Mouse (Mus musculus) embryonic fibroblast, embryonic 13.5 days (primary cell): ENCODE data around the gene Dlgap5. TPM values are rescaled to one million over a fixed set of nuclear protein-coding genes. Genes with fewer than 3 reads are reported as not detected.
A peak's percentile ranks its signal among the peaks of the same experiment; 100 is the strongest.
"Not testable (repeated sequence)": the region's sequence is repeated elsewhere in the genome, so short reads cannot be mapped to it uniquely, and the experiment has no call there.

ENCODE experiments used
- H3K27ac ChIP-seq: 2 replicates; pipeline ENCODE4 v1.5.1; 2012; ENCODE audit warnings: low read length, control low read depth, inconsistent platforms; ENCODE audit not compliant: insufficient read depth
- H3K4me1 ChIP-seq: 2 replicates; pipeline ENCODE4 v1.6.1; 2011; ENCODE audit warnings: low read length; ENCODE audit not compliant: control insufficient read depth, insufficient read depth
- H3K4me3 ChIP-seq: 2 replicates; pipeline ENCODE4 v1.5.1; 2011; ENCODE audit warnings: mild to moderate bottlenecking, control low read depth, low read length; ENCODE audit not compliant: insufficient read depth
- CTCF ChIP-seq: IDR thresholded peaks from 2 replicates; pipeline ENCODE4 v1.5.1; 2011; ENCODE audit warnings: mild to moderate bottlenecking, control low read depth, low read length, moderate library complexity, borderline replicate concordance; ENCODE audit not compliant: insufficient read depth
- POLR2A ChIP-seq: IDR thresholded peaks from 2 replicates; pipeline ENCODE4 v1.6.1; 2011; ENCODE audit warnings: low read depth, mild to moderate bottlenecking, control low read depth, low read length, moderate library complexity
- polyA plus RNA-seq: library from polyadenylated mRNA; stranded (reverse); fragments of >200 nt; gene quantifications from 2 replicates; pipeline ENCODE4 v1.2.4, GENCODE M21; 2011; ENCODE audit warnings: low read depth; ENCODE audit not compliant: missing spikeins, insufficient read length

The Dlgap5 gene
- 22.6 and 28.8 TPM in 2 replicates for polyA plus RNA-seq

- TF ChIP-seq POLR2A, result peak; percentile 53
- peak; percentile 5; the same call in 1 of the 2 replicates for TF ChIP-seq CTCF
- Histone ChIP-seq H3K27ac (no peak within 1 kb of the TSS), H3K4me1 (no peaks in the 10 kb centered on the region), H3K4me3 (peak within 1 kb of the TSS; percentile 68)
Measured at GRCm38 (mm10) chr14:47417775-47418665, at the start of gene Dlgap5. Gene Dlgap5, minus strand, starts transcription at chr14:47418407.

GRCm38 (mm10) chr14:47465468-47466175 lies 47.4 kb upstream of the Dlgap5 start:
- TF ChIP-seq POLR2A (no peak), CTCF (no peak)

GRCm38 (mm10) chr14:47464426-47464825 lies 46.2 kb upstream of the Dlgap5 start:
- H3K4me1 ChIP-seq, result no peaks in the 10 kb centered on the region; the same call in none of the 2 replicates
- H3K27ac ChIP-seq, result no peak overlapping the region
- no peak for TF ChIP-seq CTCF
- TF ChIP-seq POLR2A, result no peak
- no peak overlapping the region for H3K4me3 ChIP-seq

More at GRCm38 (mm10) chr14:47465468-47466175, 47.4 kb upstream of the Dlgap5 start:
- no peaks in the 10 kb centered on the region; the same call in none of the 2 replicates for H3K4me1 ChIP-seq
- no peak overlapping the region for H3K4me3 ChIP-seq
- H3K27ac ChIP-seq, result no peak overlapping the region

- TF ChIP-seq CTCF, result no peak
- no peak for TF ChIP-seq POLR2A
- H3K27ac ChIP-seq, result no peak overlapping the region
- H3K4me3 ChIP-seq, result no peak overlapping the region
- H3K4me1 ChIP-seq, result no peaks in the 10 kb centered on the region
Measured at GRCm38 (mm10) chr14:47462877-47463460, 44.8 kb upstream of the Dlgap5 start.

GRCm38 (mm10) chr14:47462453-47462852 lies 44.2 kb upstream of the Dlgap5 start:
- no peak overlapping the region for H3K4me3 ChIP-seq
- no peak overlapping the region for H3K27ac ChIP-seq
- H3K4me1 ChIP-seq, result no peaks in the 10 kb centered on the region
- TF ChIP-seq CTCF (no peak), POLR2A (no peak)

GRCm38 (mm10) chr14:47461997-47462396 lies 43.8 kb upstream of the Dlgap5 start:
- H3K27ac ChIP-seq, result no peak overlapping the region
- no peak overlapping the region for H3K4me3 ChIP-seq
- no peaks in the 10 kb centered on the region for H3K4me1 ChIP-seq
- TF ChIP-seq CTCF, result no peak
- TF ChIP-seq POLR2A, result no peak

GRCm38 (mm10) chr14:47459556-47459955 lies 41.3 kb upstream of the Dlgap5 start:
- no peak overlapping the region for H3K4me3 ChIP-seq
- H3K4me1 ChIP-seq, result no peaks in the 10 kb centered on the region
- no peak for TF ChIP-seq CTCF
- H3K27ac ChIP-seq, result no peak overlapping the region

GRCm38 (mm10) chr14:47450121-47450520 lies 31.9 kb upstream of the Dlgap5 start, which contains the start of gene Fbxo34:
Gene Fbxo34, plus strand, starts transcription at chr14:47450421.
- not testable (repeated sequence) for H3K27ac ChIP-seq, H3K4me3 ChIP-seq, H3K4me1 ChIP-seq

GRCm38 (mm10) chr14:47445331-47446095 lies 27.3 kb upstream of the Dlgap5 start:
- H3K4me1 ChIP-seq, result no peaks in the 10 kb centered on the region
- TF ChIP-seq POLR2A (no peak), CTCF (no peak)
- H3K27ac ChIP-seq, result no peak overlapping the region
- no peak overlapping the region for H3K4me3 ChIP-seq
